Mouse (Mus musculus): ENCODE measurements around the gene Kcnq1. TPM values are rescaled to one million over a fixed set of nuclear protein-coding genes. Genes with fewer than 3 reads are reported as not detected.

Kcnq1 gene
- polyA plus RNA-seq, 1 experiment, result not detected

DNA sequence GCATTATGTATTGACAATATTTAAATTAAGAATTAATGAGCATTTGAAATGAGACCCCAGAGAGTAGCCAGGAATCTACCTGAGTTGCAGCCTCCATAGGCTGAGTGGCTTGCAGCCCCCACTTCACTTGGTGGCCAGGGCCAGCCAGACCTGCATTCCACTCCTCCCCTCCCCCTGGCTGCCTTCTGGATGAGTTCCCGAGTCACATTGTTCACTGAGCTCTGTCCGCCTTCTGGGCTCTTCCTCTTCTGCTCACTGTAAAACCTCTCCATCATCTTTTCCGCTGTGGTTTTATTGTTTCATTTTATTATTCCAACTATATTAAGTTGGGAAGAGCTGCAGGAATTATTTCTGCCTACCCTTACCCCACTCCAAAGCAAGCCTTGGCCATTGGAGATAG is 204.1 kb downstream of the Kcnq1 start:
- Histone ChIP-seq H3K4me1 (no peaks in the 10 kb centered on the region), H3K27me3 (replicated peaks) (peaks cover 59% of the 10 kb centered on the region), H3K9me3 (no peaks in the 10 kb centered on the region), H3K36me3 (replicated peaks; ENCODE audit: low read length) (no peaks in the 10 kb centered on the region), H3K4me3 (replicated peaks) (no peak overlapping the region)
- TF ChIP-seq FLI1 (IDR thresholded peaks at IDR 0.05; ENCODE audit: low read length), result no peak
- no peak for TF ChIP-seq GATA1 (IDR thresholded peaks at IDR 0.05; ENCODE audit: borderline replicate concordance, low read length)

DNA sequence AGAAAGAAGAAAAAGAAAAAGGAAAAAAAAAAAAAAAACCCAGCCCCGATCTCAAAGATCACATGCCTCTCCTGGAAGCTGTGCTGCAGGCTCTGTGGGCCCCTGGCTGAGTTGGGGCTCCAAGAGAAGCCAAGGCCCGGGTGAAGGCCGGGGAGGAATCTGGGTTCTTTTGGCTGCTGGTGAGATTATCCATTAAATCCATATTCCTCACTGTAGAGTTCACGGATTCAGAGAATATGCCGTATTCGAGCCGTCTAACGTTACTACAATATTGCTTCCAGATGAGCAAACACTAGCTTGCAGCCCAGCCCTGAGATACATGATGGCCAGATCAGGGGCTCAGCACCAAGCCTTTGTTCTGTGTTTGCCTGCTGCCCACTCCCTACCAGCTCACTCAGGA is 204.7 kb downstream of the Kcnq1 start:
- Histone ChIP-seq H3K27me3 (replicated peaks) (peaks cover 58% of the 10 kb centered on the region), H3K9me3 (no peaks in the 10 kb centered on the region), H3K4me3 (replicated peaks) (no peak overlapping the region), H3K4me1 (no peaks in the 10 kb centered on the region), H3K36me3 (replicated peaks; ENCODE audit: low read length) (no peaks in the 10 kb centered on the region)
- no peak for TF ChIP-seq FLI1 (IDR thresholded peaks at IDR 0.05; ENCODE audit: low read length)
- no peak for TF ChIP-seq GATA1 (IDR thresholded peaks at IDR 0.05; ENCODE audit: borderline replicate concordance, low read length)

DNA sequence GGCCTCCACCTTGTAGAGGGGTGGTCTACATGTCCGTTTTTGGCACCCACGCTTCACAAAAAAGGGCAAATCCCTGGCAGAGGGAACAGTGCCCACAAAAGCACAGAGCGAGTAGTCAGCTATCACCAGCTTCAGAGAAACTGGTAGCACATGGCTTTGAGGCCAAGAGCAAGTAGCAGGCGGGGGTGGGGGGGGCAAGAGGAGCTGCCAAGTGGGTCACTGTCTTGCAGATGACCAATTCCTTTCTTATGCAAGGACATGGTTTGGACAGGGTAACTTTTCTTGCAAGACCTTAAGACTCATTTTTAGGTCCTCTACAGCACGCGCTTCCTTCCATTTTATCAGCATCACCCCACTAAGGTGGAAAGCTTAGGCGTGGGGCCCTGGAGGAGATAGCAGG is 205.3 kb downstream of the Kcnq1 start:
- peaks cover 58% of the 10 kb centered on the region for H3K27me3 ChIP-seq (replicated peaks)
- no peak overlapping the region for H3K4me3 ChIP-seq (replicated peaks)
- no peaks in the 10 kb centered on the region for H3K9me3 ChIP-seq
- H3K4me1 ChIP-seq, result no peaks in the 10 kb centered on the region
- TF ChIP-seq GATA1 (IDR thresholded peaks at IDR 0.05; ENCODE audit: borderline replicate concordance, low read length) (no peak), FLI1 (IDR thresholded peaks at IDR 0.05; ENCODE audit: low read length) (no peak)
- H3K36me3 ChIP-seq (replicated peaks; ENCODE audit: low read length), result no peaks in the 10 kb centered on the region

DNA sequence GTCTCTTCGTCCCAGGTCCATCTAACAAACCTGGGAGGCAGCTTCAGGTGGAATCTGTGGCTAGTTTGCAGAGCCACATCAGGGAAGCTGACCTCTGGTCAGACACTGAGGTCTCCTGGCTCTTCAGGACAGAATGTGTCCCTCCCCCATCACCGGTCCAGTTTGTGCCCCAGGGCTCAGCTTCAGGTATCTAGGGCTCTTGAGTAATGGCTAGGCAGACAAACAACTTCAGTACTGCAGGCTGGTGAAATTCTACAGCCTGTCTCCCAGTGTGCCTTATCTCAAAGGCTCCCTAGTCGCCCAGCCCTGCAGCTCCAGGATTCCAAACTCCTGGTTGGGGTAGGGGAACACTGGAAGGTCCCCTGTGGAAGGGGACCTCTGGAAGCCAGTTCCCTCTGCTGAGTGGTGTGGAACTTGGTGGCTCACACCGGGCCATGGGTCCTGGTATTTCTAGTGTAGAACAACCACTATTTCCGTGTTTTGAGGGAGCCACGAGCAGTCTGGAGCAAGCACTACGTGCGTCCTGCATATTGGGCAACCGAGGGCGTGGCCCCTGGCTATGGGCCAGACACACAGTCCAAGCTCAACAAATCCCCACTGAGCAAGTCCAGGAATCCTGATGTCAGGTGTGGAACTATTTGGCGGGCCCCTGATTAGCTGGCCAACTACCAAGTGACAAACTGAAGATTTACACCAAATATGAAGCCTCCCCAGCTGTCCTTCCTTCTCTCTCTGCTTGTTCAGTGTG is 207.6 kb downstream of the Kcnq1 start:
- TF ChIP-seq FLI1 (IDR thresholded peaks at IDR 0.05; ENCODE audit: low read length), result no peak
- TF ChIP-seq GATA1 (IDR thresholded peaks at IDR 0.05; ENCODE audit: borderline replicate concordance, low read length), result no peak
- Histone ChIP-seq H3K27me3 (replicated peaks) (peaks cover 71% of the 10 kb centered on the region), H3K4me3 (replicated peaks) (no peak overlapping the region), H3K36me3 (replicated peaks; ENCODE audit: low read length) (no peaks in the 10 kb centered on the region), H3K9me3 (no peaks in the 10 kb centered on the region), H3K4me1 (no peaks in the 10 kb centered on the region)

GRCm38 (mm10) chr7:143318512-143318911 is 212.3 kb downstream of the Kcnq1 start:
- TF ChIP-seq GATA1 (IDR thresholded peaks at IDR 0.05; ENCODE audit: borderline replicate concordance, low read length) (no peak), FLI1 (IDR thresholded peaks at IDR 0.05; ENCODE audit: low read length) (no peak)

DNA sequence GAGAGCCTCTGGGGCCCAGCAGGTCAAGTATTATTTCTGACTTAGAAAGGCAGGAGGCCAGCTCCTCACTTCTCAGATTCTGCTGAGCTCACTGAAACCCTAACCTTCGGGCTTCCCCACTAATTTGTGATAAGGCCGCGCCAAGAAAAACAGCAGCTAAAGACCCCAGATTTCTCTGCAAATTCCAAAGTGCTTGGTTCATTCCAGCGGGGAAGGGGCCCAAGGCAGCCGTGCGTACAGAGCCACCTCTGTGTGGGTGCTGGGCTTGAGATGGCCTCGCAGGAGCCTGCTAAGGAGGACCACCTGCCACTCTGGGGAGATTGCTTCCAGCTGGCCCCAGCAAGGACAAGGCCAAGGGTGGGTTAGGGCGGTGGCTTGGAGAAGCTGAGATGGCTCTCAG is 214.2 kb downstream of the Kcnq1 start:
- no peak overlapping the region for H3K4me3 ChIP-seq (replicated peaks)
- no peaks in the 10 kb centered on the region for H3K36me3 ChIP-seq (replicated peaks; ENCODE audit: low read length)
- TF ChIP-seq FLI1 (IDR thresholded peaks at IDR 0.05; ENCODE audit: low read length), result no peak
- no peak for TF ChIP-seq GATA1 (IDR thresholded peaks at IDR 0.05; ENCODE audit: borderline replicate concordance, low read length)
- H3K27me3 ChIP-seq (replicated peaks), result peaks cover 66% of the 10 kb centered on the region
- H3K4me1 ChIP-seq, result no peaks in the 10 kb centered on the region
- H3K9me3 ChIP-seq, result no peaks in the 10 kb centered on the region

More at GRCm38 (mm10) chr7:143318512-143318911, 212.3 kb downstream of the Kcnq1 start:
- H3K4me1 ChIP-seq, result no peaks in the 10 kb centered on the region
- H3K9me3 ChIP-seq, result no peaks in the 10 kb centered on the region
- peaks cover 70% of the 10 kb centered on the region for H3K27me3 ChIP-seq (replicated peaks)
- no peaks in the 10 kb centered on the region for H3K36me3 ChIP-seq (replicated peaks; ENCODE audit: low read length)
- H3K4me3 ChIP-seq (replicated peaks), result no peak overlapping the region

DNA sequence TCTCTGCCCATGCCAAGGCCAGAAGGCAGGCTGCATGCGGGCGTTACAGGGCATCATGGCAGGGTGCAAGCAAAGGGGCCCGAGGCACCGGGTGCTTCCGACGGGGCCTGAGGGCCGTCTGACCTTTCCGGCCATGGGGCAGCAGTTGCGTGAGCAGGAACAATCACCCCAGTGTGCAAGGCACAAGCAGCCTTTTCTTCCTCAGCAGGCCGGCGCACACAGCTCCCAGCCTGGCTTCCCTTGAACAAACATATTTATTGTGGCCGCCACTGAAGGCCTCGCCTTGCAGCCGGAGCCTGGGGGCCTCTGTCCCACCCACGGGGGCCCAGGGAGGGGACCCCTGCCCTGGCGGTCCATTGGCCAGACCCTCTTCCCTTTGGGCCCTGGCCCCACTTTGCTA is 218.9 kb downstream of the Kcnq1 start:
- no peak for TF ChIP-seq FLI1 (IDR thresholded peaks at IDR 0.05; ENCODE audit: low read length)
- TF ChIP-seq GATA1 (IDR thresholded peaks at IDR 0.05; ENCODE audit: borderline replicate concordance, low read length), result no peak
- H3K27me3 ChIP-seq (replicated peaks), result peaks cover 68% of the 10 kb centered on the region
- no peak overlapping the region for H3K4me3 ChIP-seq (replicated peaks)
- no peaks in the 10 kb centered on the region for H3K4me1 ChIP-seq
- H3K36me3 ChIP-seq (replicated peaks; ENCODE audit: low read length), result no peaks in the 10 kb centered on the region
- no peaks in the 10 kb centered on the region for H3K9me3 ChIP-seq

- peaks cover 73% of the 10 kb centered on the region for H3K27me3 ChIP-seq (replicated peaks)
- no peaks in the 10 kb centered on the region for H3K9me3 ChIP-seq
- no peak for TF ChIP-seq GATA1 (IDR thresholded peaks at IDR 0.05; ENCODE audit: borderline replicate concordance, low read length)
- no peaks in the 10 kb centered on the region for H3K36me3 ChIP-seq (replicated peaks; ENCODE audit: low read length)
- no peak overlapping the region for H3K4me3 ChIP-seq (replicated peaks)
- no peaks in the 10 kb centered on the region for H3K4me1 ChIP-seq
These were observed 222.2 kb downstream of the Kcnq1 start for GRCm38 (mm10) chr7:143328185-143328915.

- Histone ChIP-seq H3K36me3 (replicated peaks; ENCODE audit: low read length) (no peaks in the 10 kb centered on the region), H3K9me3 (no peaks in the 10 kb centered on the region), H3K4me3 (replicated peaks) (no peak overlapping the region), H3K4me1 (no peaks in the 10 kb centered on the region), H3K27me3 (replicated peaks) (peaks cover 72% of the 10 kb centered on the region)
- TF ChIP-seq GATA1 (IDR thresholded peaks at IDR 0.05; ENCODE audit: borderline replicate concordance, low read length) (no peak), FLI1 (IDR thresholded peaks at IDR 0.05; ENCODE audit: low read length) (no peak)
These were observed 223.1 kb downstream of the Kcnq1 start for GRCm38 (mm10) chr7:143329110-143329810.

GRCm38 (mm10) chr7:143333040-143333439 is 226.9 kb downstream of the Kcnq1 start:
- Histone ChIP-seq H3K9me3 (peaks cover 8% of the 10 kb centered on the region; the same call in 1 of the 2 replicates), H3K27me3 (replicated peaks) (peaks cover 68% of the 10 kb centered on the region), H3K4me1 (no peaks in the 10 kb centered on the region), H3K4me3 (replicated peaks) (no peak overlapping the region), H3K36me3 (replicated peaks; ENCODE audit: low read length) (no peaks in the 10 kb centered on the region)
- no peak for TF ChIP-seq FLI1 (IDR thresholded peaks at IDR 0.05; ENCODE audit: low read length)
- TF ChIP-seq GATA1 (IDR thresholded peaks at IDR 0.05; ENCODE audit: borderline replicate concordance, low read length), result no peak
